ENCODE assay signal across 8 mouse cellular contexts in genomic region chr5:92503856-92504618, GRCm38 (mm10). TPM values are rescaled to one million over a fixed set of nuclear protein-coding genes. Genes with fewer than 3 reads are reported as not detected.
A peak's percentile ranks its signal among the peaks of the same experiment; 100 is the strongest.
DNase-seq lines count a peak whose midpoint lies in the region; ATAC-seq and TF ChIP-seq lines count a peak whose summit lies in the region.

No protein-coding gene starts in this region.

- TF ChIP-seq CTCF in E14TG2a.4 (conservative IDR thresholded peaks at IDR 0.05; ENCODE audit: low read length) = no peak

- no peaks in the 10 kb centered on the region for H3K27me3 ChIP-seq in heart, embryonic 11.5 days (ENCODE audit: control insufficient read depth, insufficient read depth, low read length)
- peaks cover 2% of the 10 kb centered on the region; the same call in 1 of the 2 replicates for H3K27me3 ChIP-seq in E14TG2a.4 (ENCODE audit: insufficient read depth, low read length)

- peaks cover 13% of the 10 kb centered on the region for H3K4me1 ChIP-seq in heart, embryonic 11.5 days (ENCODE audit: control insufficient read depth, insufficient read depth, low read length)
- peaks cover 60% of the 10 kb centered on the region for H3K4me1 ChIP-seq in E14TG2a.4 (replicated peaks; ENCODE audit: low read depth, low read length)

- no peak for ATAC-seq in heart, embryonic 11.5 days (replicated peaks; ENCODE audit: insufficient number of reproducible peaks, low FRiP score, low TSS enrichment)
- peak; percentile 26 for ATAC-seq in granulocyte monocyte progenitor cell, adult 5-6 weeks (replicated peaks; ENCODE audit: poor library complexity, severe bottlenecking)
- ATAC-seq in megakaryocyte, adult 5-6 weeks (ENCODE audit: poor library complexity, severe bottlenecking) = peak; percentile 15

- peak overlapping the region; percentile 74 for H3K4me2 ChIP-seq in heart, embryonic 11.5 days

- intact Hi-C loops in heart, postnatal 36 days (cut with DNase I) = loop anchor here (2.0 to 10.0 kb wide), 6 partner anchors 15 to 591 kb away; partner anchors contain the start of genes Nup54 and Sept11

- 39% methylated on average over 7 of the region's 7 CpGs for WGBS in heart, embryonic 11.5 days (ENCODE audit: insufficient replicate concordance)

- H3K9ac ChIP-seq in heart, embryonic 11.5 days (ENCODE audit: low read depth, low read length) = peak overlapping the region; percentile 96

- no peaks in the 10 kb centered on the region for H3K36me3 ChIP-seq in heart, embryonic 11.5 days (ENCODE audit: control insufficient read depth, insufficient read depth, low read length)
- peaks cover 13% of the 10 kb centered on the region for H3K36me3 ChIP-seq in E14TG2a.4 (ENCODE audit: insufficient read depth, low read length)

- H3K4me3 ChIP-seq in heart, embryonic 11.5 days (ENCODE audit: low read depth, low read length) = peak overlapping the region; percentile 65
- H3K4me3 ChIP-seq in E14TG2a.4 (replicated peaks; ENCODE audit: low read length) = peak overlapping the region; percentile 92

- H3K27ac ChIP-seq in heart, embryonic 11.5 days (ENCODE audit: low read depth, low read length) = no peak overlapping the region

- no peak for DNase-seq in heart, postnatal 36 days
- no peak for DNase-seq in layer of hippocampus, adult 11-12 months (ENCODE audit: low spot score)
- DNase-seq in ovary, postnatal 10 days (ENCODE audit: low spot score) = no peak
- no peak for DNase-seq in layer of hippocampus, adult 8-10 months (ENCODE audit: low spot score in 2 of 2)

- H3K9me3 ChIP-seq in heart, embryonic 11.5 days (replicated peaks; ENCODE audit: control insufficient read depth, low read length) = no peaks in the 10 kb centered on the region
- H3K9me3 ChIP-seq in E14TG2a.4 (ENCODE audit: low read length) = peaks cover 2% of the 10 kb centered on the region

RNA-seq across cellular contexts. Expression of gene Scarb2, which starts 2.6 kb away (rescaled TPM):
- polyA plus RNA-seq in heart, embryonic 11.5 days (2014; fragmentation: Nextera tagmentation; extraction: Ambion mirVana) = 11.8 and 12.0 TPM in 2 replicates
- total RNA-seq in heart, postnatal 36 days (2021) = 10 to 100 TPM; 80.3 to 91.1 TPM
- 17.2 and 20.9 TPM in 2 replicates for total RNA-seq in granulocyte monocyte progenitor cell, adult 5-6 weeks (2014; fragmentation: Nextera tagmentation)
- 41.2 and 43.1 TPM in 2 replicates for total RNA-seq in granulocyte monocyte progenitor cell, adult 5-6 weeks (2017)
- 52.0 and 52.9 TPM in 2 replicates for total RNA-seq in megakaryocyte, adult 5-6 weeks (2015)
- 79.9 and 82.0 TPM in 2 replicates for total RNA-seq in megakaryocyte, adult 5-6 weeks (2017)
- 100 to 1,000 TPM in 2 of 4 experiments, 10 to 100 TPM in 2; 97.4 to 114 (median 102) TPM for total RNA-seq in layer of hippocampus, adult 8-10 months (2022)

RNA-seq across cellular contexts. Expression of gene Fam47e, which starts 50.8 kb away (rescaled TPM):
- polyA plus RNA-seq in heart, embryonic 11.5 days (2014; fragmentation: Nextera tagmentation; extraction: Ambion mirVana) = not detected in 2 replicates
- not detected for total RNA-seq in heart, postnatal 36 days (2021)
- not detected in 2 replicates for total RNA-seq in granulocyte monocyte progenitor cell, adult 5-6 weeks (2014; fragmentation: Nextera tagmentation)
- not detected in 2 replicates for total RNA-seq in granulocyte monocyte progenitor cell, adult 5-6 weeks (2017)
- total RNA-seq in megakaryocyte, adult 5-6 weeks (2015) = not detected in 2 replicates
- not detected in 2 replicates for total RNA-seq in megakaryocyte, adult 5-6 weeks (2017)
- 1 to 10 TPM in 1 of 4 experiments, under 1 TPM in 3; 0.66 to 1.0 (median 0.91) TPM for total RNA-seq in layer of hippocampus, adult 8-10 months (2022)
